Mouse (Mus musculus): ENCODE results near the gene Alas2. TPM values are rescaled to one million over a fixed set of nuclear protein-coding genes. Genes with fewer than 3 reads are reported as not detected.

Alas2 gene
- polyA plus RNA-seq (2015; fragmentation: Nextera tagmentation; extraction: Ambion mirVana) = 25.6 and 28.1 TPM in 2 replicates

DNA sequence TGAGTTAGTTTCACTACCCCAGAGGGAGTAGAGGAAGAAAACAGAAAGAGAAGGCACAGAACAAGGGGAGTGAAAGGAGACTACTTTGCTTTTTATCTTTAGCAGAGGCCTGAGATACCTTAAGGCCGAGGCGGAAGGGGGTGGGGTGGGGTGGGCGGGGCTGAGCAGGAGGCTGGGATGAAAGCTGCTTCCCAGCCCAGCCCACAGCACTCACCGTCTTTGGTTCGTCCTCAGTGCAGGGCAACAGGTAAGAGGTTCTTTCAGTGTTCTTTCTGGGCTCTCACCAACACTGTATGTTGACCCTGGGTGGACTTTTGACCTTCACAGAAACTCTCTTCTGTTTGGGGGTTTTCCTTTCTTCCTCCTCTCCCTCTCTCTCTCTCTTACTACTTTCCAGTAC lies at the start of gene Alas2:
Gene Alas2 (plus strand): TSS at position 137 of the 400 bp plus-strand sequence.
- 57% methylated on average over 5 of the region's 5 CpGs for WGBS
- H3K9me3 ChIP-seq (replicated peaks) = no peaks in the 10 kb centered on the region

DNA sequence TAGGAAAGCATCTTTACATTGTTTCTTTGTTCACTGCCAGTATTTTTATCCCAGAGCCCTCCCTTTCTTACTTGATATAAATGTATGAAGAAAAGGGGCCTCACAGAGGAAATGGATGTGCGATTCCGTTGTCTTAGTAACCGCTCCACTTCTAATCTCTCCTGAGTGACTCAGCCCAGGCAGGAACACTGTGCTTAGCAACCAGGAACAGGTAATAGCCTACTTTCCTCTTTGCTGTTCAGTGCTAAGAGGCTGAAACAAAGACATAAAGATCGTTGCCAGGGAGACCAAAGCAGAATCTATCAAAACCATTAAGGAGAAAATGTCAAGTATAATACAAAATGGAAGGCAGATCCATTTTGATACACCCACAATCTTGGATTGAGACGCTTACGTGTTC lies 38.5 kb upstream of the Alas2 start:
- H3K27ac ChIP-seq = peak overlapping the region; percentile 51; the same call in 1 of the 2 replicates
- peak; percentile 80 for ATAC-seq
- WGBS = 61% methylated on average over 6 of the region's 6 CpGs

More for the DNA sequence above, at the start of gene Alas2:
- Histone ChIP-seq H3K27ac (no peak within 1 kb of the TSS), H3K4me3 (no peak within 1 kb of the TSS), H3K4me1 (no peaks in the 10 kb centered on the region), H3K9ac (no peak within 1 kb of the TSS), H3K27me3 (no peaks in the 10 kb centered on the region), H3K36me3 (ENCODE audit: poor library complexity, severe bottlenecking) (no peaks in the 10 kb centered on the region; the same call in 1 of the 2 replicates), H3K4me2 (no peak within 1 kb of the TSS)
- no peak for ATAC-seq

GRCm38 (mm10) chrX:150510631-150511030 lies 36.5 kb upstream of the Alas2 start:
- Histone ChIP-seq H3K4me1 (no peaks in the 10 kb centered on the region), H3K27me3 (no peaks in the 10 kb centered on the region), H3K36me3 (ENCODE audit: poor library complexity, severe bottlenecking) (no peaks in the 10 kb centered on the region), H3K9ac (no peak overlapping the region), H3K4me3 (no peak overlapping the region), H3K27ac (no peak overlapping the region), H3K9me3 (replicated peaks) (no peaks in the 10 kb centered on the region), H3K4me2 (no peak overlapping the region)
- ATAC-seq = no peak
- WGBS = 51% methylated on average over 4 of the region's 4 CpGs

More for the DNA sequence above, 38.5 kb upstream of the Alas2 start:
- no peaks in the 10 kb centered on the region for H3K27me3 ChIP-seq
- no peaks in the 10 kb centered on the region for H3K9me3 ChIP-seq (replicated peaks)
- H3K36me3 ChIP-seq (ENCODE audit: poor library complexity, severe bottlenecking) = no peaks in the 10 kb centered on the region
- no peaks in the 10 kb centered on the region for H3K4me1 ChIP-seq
- no peak overlapping the region for H3K9ac ChIP-seq
- no peak overlapping the region for H3K4me3 ChIP-seq
- no peak overlapping the region for H3K4me2 ChIP-seq

GRCm38 (mm10) chrX:150511274-150511673 lies 35.9 kb upstream of the Alas2 start:
- H3K9ac ChIP-seq = no peak overlapping the region
- H3K9me3 ChIP-seq (replicated peaks) = no peaks in the 10 kb centered on the region
- H3K36me3 ChIP-seq (ENCODE audit: poor library complexity, severe bottlenecking) = no peaks in the 10 kb centered on the region
- no peaks in the 10 kb centered on the region for H3K27me3 ChIP-seq
- no peaks in the 10 kb centered on the region for H3K4me1 ChIP-seq
- peak overlapping the region; percentile 63 for H3K27ac ChIP-seq
- no peak overlapping the region for H3K4me2 ChIP-seq
- WGBS = 61% methylated on average over 6 of the region's 6 CpGs
- 0 out of 2 replicates have a peak, but pooled peaks have one; percentile 27 for ATAC-seq
- no peak overlapping the region for H3K4me3 ChIP-seq

- no peak overlapping the region for H3K27ac ChIP-seq
- WGBS = 81% methylated on average over 1 of the region's 1 CpGs
- no peaks in the 10 kb centered on the region for H3K4me1 ChIP-seq
- no peak for ATAC-seq
- H3K4me2 ChIP-seq = no peak overlapping the region
- H3K36me3 ChIP-seq (ENCODE audit: poor library complexity, severe bottlenecking) = no peaks in the 10 kb centered on the region
- no peaks in the 10 kb centered on the region for H3K9me3 ChIP-seq (replicated peaks)
- no peak overlapping the region for H3K9ac ChIP-seq
- H3K27me3 ChIP-seq = no peaks in the 10 kb centered on the region
- no peak overlapping the region for H3K4me3 ChIP-seq
Measured at GRCm38 (mm10) chrX:150514127-150514526, 33.0 kb upstream of the Alas2 start.

DNA sequence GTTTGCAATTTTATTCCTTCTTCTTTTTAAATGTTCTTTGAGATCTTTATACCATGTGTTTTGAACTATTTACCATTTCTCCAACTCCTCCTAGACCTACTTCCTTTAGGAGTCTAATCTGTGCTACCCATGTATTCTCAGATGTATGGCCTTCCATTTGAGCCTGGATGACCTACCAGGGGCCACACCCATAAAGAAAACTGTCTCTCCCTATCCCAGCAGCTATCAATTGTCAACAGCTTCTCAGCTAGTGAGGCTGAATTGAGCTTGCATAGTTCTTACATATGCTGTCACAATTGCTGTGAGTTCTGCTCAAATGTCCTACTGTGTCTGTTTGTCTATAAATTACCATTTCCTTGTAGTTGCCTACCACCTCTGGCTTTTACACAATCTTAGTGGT lies 31.2 kb upstream of the Alas2 start:
- no peak overlapping the region for H3K9ac ChIP-seq
- H3K36me3 ChIP-seq (ENCODE audit: poor library complexity, severe bottlenecking) = no peaks in the 10 kb centered on the region
- no peak overlapping the region for H3K4me2 ChIP-seq
- H3K4me1 ChIP-seq = no peaks in the 10 kb centered on the region
- H3K27ac ChIP-seq = no peak overlapping the region
- no peaks in the 10 kb centered on the region for H3K9me3 ChIP-seq (replicated peaks)
- no peak for ATAC-seq
- no peaks in the 10 kb centered on the region for H3K27me3 ChIP-seq
- no peak overlapping the region for H3K4me3 ChIP-seq

DNA sequence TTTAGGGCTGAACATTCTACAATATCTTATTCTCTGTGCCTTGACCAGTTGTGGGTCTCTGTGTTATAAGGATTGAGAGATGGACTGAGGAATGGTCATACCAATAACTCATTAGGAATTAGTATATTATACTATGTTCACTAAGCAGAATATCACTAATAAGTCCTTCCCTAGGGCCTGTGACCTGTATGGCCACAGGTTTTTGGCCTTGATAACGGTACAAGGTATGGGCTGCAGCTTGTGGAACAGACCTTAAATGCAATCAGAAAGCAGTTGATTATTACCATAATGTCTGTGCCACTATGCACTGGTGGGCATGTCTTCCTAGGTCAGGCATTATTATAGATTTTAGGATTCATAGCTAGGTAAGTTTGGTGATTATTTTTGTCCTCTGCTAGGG lies 30.7 kb upstream of the Alas2 start:
- Histone ChIP-seq H3K9me3 (replicated peaks) (no peaks in the 10 kb centered on the region), H3K9ac (no peak overlapping the region), H3K4me3 (no peak overlapping the region), H3K27me3 (no peaks in the 10 kb centered on the region), H3K4me2 (no peak overlapping the region), H3K27ac (no peak overlapping the region), H3K36me3 (ENCODE audit: poor library complexity, severe bottlenecking) (no peaks in the 10 kb centered on the region), H3K4me1 (no peaks in the 10 kb centered on the region)
- 95% methylated on average over 1 of the region's 1 CpGs for WGBS
- ATAC-seq = no peak

DNA sequence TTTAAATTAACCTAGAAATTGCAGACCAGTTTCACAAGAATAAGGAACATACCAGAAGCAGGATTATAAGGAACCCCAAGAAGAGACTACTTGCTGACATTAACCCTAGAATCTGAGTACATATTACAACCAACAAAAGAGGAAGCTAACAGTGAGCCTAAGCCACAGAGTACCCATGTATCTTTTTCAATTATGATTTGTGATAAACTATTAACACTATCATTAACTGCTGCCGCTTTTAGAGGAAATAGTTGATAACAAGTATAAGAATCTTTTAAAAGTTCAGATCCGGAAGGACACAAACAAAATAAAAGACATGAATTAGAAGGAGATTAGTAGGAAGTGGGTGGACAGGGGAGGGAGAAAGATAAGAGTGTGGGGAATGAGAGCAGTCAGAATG lies 7.1 kb upstream of the Alas2 start:
- no peaks in the 10 kb centered on the region for H3K27me3 ChIP-seq
- H3K4me2 ChIP-seq = no peak overlapping the region
- H3K9me3 ChIP-seq (replicated peaks) = no peaks in the 10 kb centered on the region
- WGBS = 88% methylated on average over 2 of the region's 2 CpGs
- H3K36me3 ChIP-seq (ENCODE audit: poor library complexity, severe bottlenecking) = no peaks in the 10 kb centered on the region; the same call in 1 of the 2 replicates
- no peak for ATAC-seq
- no peak overlapping the region for H3K4me3 ChIP-seq
- no peaks in the 10 kb centered on the region for H3K4me1 ChIP-seq
- no peak overlapping the region for H3K9ac ChIP-seq
- H3K27ac ChIP-seq = no peak overlapping the region

DNA sequence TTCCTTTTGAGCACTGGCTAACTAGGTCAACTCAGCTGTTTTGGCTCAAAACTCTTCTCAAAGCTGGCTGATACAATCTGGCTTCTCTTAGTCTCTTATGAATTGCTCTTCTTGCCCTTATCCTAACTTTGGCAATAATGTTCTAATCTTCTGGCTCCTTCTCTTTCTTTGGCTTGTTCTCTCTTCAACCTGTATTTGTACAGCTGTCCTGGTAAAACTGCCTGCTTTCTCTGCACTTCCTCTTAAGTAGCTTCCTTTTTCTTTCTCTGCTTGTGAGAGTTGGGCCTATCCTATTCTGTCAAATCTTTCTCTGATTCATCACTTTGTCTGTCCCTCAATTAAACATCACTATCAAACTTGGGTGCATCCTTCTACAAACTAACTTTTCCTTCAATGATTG lies 5.5 kb upstream of the Alas2 start:
- H3K27me3 ChIP-seq = no peaks in the 10 kb centered on the region
- H3K4me1 ChIP-seq = no peaks in the 10 kb centered on the region
- no peak overlapping the region for H3K27ac ChIP-seq
- no peak for ATAC-seq
- H3K4me2 ChIP-seq = no peak overlapping the region
- no peak overlapping the region for H3K4me3 ChIP-seq
- no peak overlapping the region for H3K9ac ChIP-seq
- no peaks in the 10 kb centered on the region for H3K9me3 ChIP-seq (replicated peaks)
- H3K36me3 ChIP-seq (ENCODE audit: poor library complexity, severe bottlenecking) = no peaks in the 10 kb centered on the region; the same call in 1 of the 2 replicates

DNA sequence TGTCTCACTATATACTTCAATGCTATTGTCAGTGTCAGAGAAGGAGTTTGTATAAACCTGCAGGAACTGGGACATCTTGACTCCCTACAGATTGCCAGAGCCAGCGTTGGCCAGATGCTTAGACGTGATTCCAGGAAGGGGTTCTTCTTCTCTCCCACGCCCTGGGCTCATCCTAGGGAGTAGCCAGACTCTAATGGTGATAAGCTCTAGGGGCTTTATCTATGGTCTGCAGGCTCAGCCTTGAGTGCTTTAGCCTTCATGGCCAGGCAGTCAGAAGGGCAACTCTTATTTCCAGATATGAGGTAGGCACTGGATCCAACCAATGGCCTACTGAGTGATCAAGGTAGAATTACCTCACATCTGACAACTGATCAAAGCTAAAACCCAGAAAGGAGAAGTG lies 2.5 kb downstream of the Alas2 start:
- no peak overlapping the region for H3K4me3 ChIP-seq
- no peak for ATAC-seq
- H3K27ac ChIP-seq = no peak overlapping the region
- H3K4me1 ChIP-seq = no peaks in the 10 kb centered on the region
- no peaks in the 10 kb centered on the region for H3K27me3 ChIP-seq
- no peaks in the 10 kb centered on the region for H3K9me3 ChIP-seq (replicated peaks)
- no peak overlapping the region for H3K9ac ChIP-seq
- 80% methylated on average over 3 of the region's 3 CpGs for WGBS
- H3K4me2 ChIP-seq = no peak overlapping the region
- H3K36me3 ChIP-seq (ENCODE audit: poor library complexity, severe bottlenecking) = no peaks in the 10 kb centered on the region

DNA sequence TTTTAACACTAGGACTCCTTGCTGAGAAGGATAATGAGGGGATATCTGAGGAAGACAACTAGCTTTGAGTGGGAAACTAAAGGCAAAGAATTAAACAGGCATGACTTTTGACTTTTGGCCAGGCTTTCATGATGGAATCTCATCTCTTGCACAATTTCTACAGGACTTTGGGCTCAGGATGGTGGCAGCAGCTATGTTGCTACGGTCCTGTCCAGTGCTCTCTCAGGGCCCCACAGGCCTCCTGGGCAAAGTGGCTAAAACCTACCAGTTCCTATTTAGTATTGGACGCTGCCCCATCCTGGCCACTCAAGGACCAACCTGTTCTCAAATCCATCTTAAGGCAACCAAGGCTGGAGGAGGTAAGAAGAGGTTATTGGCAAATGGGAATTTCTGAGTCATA lies 4.8 kb downstream of the Alas2 start:
- H3K9ac ChIP-seq = no peak overlapping the region
- no peaks in the 10 kb centered on the region for H3K27me3 ChIP-seq
- H3K9me3 ChIP-seq (replicated peaks) = no peaks in the 10 kb centered on the region
- no peak overlapping the region for H3K4me3 ChIP-seq
- ATAC-seq = no peak
- H3K36me3 ChIP-seq (ENCODE audit: poor library complexity, severe bottlenecking) = no peaks in the 10 kb centered on the region
- no peaks in the 10 kb centered on the region for H3K4me1 ChIP-seq
- H3K4me2 ChIP-seq = no peak overlapping the region
- WGBS = 91% methylated on average over 2 of the region's 2 CpGs
- no peak overlapping the region for H3K27ac ChIP-seq

DNA sequence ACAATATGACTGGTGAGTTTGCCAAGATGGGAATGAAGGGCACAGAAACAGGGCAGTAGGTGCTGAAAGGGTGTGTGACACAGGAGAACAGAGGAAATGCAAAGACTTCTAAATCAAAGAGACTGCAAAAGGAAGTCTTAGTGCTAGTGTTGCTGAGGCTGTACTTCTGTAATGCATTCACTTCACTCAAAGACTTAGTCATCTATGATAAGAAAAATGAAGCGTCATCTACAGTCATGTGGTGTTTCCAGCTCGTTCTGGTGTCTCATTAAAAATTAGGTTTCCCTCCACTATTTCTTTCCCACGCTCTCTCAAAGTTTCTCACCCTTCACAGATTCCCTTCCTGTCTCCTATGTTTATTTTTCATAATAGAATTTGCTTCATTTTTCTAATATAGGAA lies 6.9 kb downstream of the Alas2 start:
- Histone ChIP-seq H3K27me3 (no peaks in the 10 kb centered on the region), H3K4me3 (no peak overlapping the region), H3K9me3 (replicated peaks) (no peaks in the 10 kb centered on the region), H3K27ac (no peak overlapping the region), H3K4me2 (no peak overlapping the region), H3K36me3 (ENCODE audit: poor library complexity, severe bottlenecking) (no peaks in the 10 kb centered on the region), H3K9ac (no peak overlapping the region), H3K4me1 (no peaks in the 10 kb centered on the region)
- ATAC-seq = no peak
- WGBS = 90% methylated on average over 3 of the region's 3 CpGs

DNA sequence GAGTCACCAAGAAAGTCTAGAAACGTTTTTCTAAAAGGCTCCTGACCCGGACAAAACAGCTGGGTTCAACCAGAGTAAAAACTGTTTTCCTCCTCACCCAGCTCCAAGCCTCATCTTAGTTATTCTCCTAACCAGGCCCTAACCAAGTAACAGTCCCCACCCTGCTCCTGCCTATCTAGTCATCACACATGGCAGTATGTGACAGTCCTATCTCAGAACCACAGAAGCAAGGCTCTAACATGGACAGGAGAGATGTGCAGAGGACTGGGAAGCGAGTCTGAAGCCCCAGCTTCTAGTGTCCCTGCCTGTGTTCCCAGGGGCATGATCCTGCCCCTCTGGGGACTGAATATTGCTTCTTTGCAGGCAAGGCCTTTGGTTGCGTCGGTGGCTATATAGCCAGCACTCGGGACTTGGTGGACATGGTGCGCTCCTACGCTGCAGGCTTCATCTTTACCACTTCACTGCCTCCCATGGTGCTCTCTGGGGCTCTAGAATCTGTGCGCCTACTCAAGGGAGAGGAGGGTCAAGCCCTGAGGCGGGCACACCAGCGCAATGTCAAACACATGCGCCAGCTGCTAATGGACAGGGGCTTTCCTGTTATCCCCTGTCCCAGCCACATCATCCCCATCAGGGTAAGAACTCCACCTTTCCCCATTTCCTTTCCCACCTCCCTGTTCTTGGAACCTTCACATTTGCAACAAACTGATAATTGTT lies 17.6 kb downstream of the Alas2 start:
- H3K27me3 ChIP-seq = no peaks in the 10 kb centered on the region
- H3K4me1 ChIP-seq = no peaks in the 10 kb centered on the region
- no peak overlapping the region for H3K9ac ChIP-seq
- no peak for ATAC-seq
- no peak overlapping the region for H3K27ac ChIP-seq
- 89% methylated on average over 12 of the region's 12 CpGs for WGBS
- H3K9me3 ChIP-seq (replicated peaks) = no peaks in the 10 kb centered on the region
- H3K36me3 ChIP-seq (ENCODE audit: poor library complexity, severe bottlenecking) = no peaks in the 10 kb centered on the region
- no peak overlapping the region for H3K4me2 ChIP-seq
- H3K4me3 ChIP-seq = no peak overlapping the region
